Mouse (Mus musculus) colon, adult 2 months (tissue): ENCODE measurements around the gene Anapc5. TPM values are rescaled to one million over a fixed set of nuclear protein-coding genes. Genes with fewer than 3 reads are reported as not detected.

Source experiments
- polyA plus RNA-seq: library from polyadenylated mRNA; depleted of rRNA; stranded (reverse); fragments of >200 nt; gene quantifications from 2 replicates; pipeline ENCODE4 v1.2.3, GENCODE M21; 2012; rRNA removed

Gene Anapc5
- 138 and 152 TPM in 2 replicates for polyA plus RNA-seq

GRCm38 (mm10) chr5:122820777-122821523 is at the start of gene Anapc5:
Gene Anapc5, minus strand, starts transcription at chr5:122821339.

GRCm38 (mm10) chr5:122849521-122850318 is 28.6 kb upstream of the Anapc5 start, which contains the start of gene Rnf34:
Gene Rnf34, plus strand, starts transcription at chr5:122850048.

GRCm38 (mm10) chr5:122779277-122779834 is 41.8 kb downstream of the Anapc5 start, which contains the start of gene Camkk2:
Gene Camkk2, minus strand, starts transcription at chr5:122779409.

Other genes starting within 250 kb of the Anapc5 start
- 0.99 and 1.5 TPM in 2 replicates for gene Ift81, start 206.8 kb downstream of the Anapc5 start, polyA plus RNA-seq
- gene P2rx7, start 177.4 kb downstream of the Anapc5 start, polyA plus RNA-seq = 18.6 and 23.0 TPM in 2 replicates
- 178 and 213 TPM in 2 replicates for gene P2rx4, start 113.8 kb downstream of the Anapc5 start, polyA plus RNA-seq
- 13.0 and 16.7 TPM in 2 replicates for gene Camkk2, start 41.9 kb downstream of the Anapc5 start, polyA plus RNA-seq
- gene Rnf34, start 28.7 kb upstream of the Anapc5 start, polyA plus RNA-seq = 6.1 and 6.5 TPM in 2 replicates
- gene Kdm2b, start 168.5 kb upstream of the Anapc5 start, polyA plus RNA-seq = 16.6 and 17.9 TPM in 2 replicates
- gene Orai1, start 193.7 kb upstream of the Anapc5 start, polyA plus RNA-seq = 119 and 123 TPM in 2 replicates
- gene Morn3, start 225.7 kb upstream of the Anapc5 start, polyA plus RNA-seq = not detected in 2 replicates
- 4.7 and 5.4 TPM in 2 replicates for gene Tmem120b, start 247.1 kb upstream of the Anapc5 start, polyA plus RNA-seq